Mouse (Mus musculus) hindbrain, embryonic 15.5 days (tissue): ENCODE measurements at regions not wholly inside any gene's neighbourhood (a gene's known extent, or its start where the extent isn't known, plus 50 kb on each side); places are given as distances from the start of the nearest gene placed in this dataset.

ENCODE experiments used
- ATAC-seq: fragments of 200-750 bp; cut with Nextera tagmentation; 2 replicates; pipeline ENCODE4 v1.8.0; 2017; ENCODE audit warnings: low read depth, moderate number of reproducible peaks, moderate TSS enrichment; ENCODE audit not compliant: low FRiP score
- H3K27ac ChIP-seq: fragments of 300-500 bp; sonication (generic); replicated peaks from 2 replicates; pipeline ENCODE4 v1.5.1; 2015; ENCODE audit warnings: mild to moderate bottlenecking, inconsistent platforms
- H3K27me3 ChIP-seq: fragments of 300-500 bp; sonication (generic); 2 replicates; pipeline ENCODE4 v1.6.1; 2015; ENCODE audit warnings: control low read depth, inconsistent platforms
- H3K36me3 ChIP-seq: fragments of 300-500 bp; sonication (generic); 2 replicates; pipeline ENCODE4 v1.6.1; 2015; ENCODE audit warnings: control low read depth, inconsistent platforms
- H3K4me1 ChIP-seq: fragments of 300-500 bp; sonication (generic); replicated peaks from 2 replicates; pipeline ENCODE4 v1.6.1; 2015; ENCODE audit warnings: control low read depth, inconsistent platforms
- H3K4me2 ChIP-seq: fragments of 300-500 bp; sonication (generic); 2 replicates; pipeline ENCODE4 v1.6.1; 2015; ENCODE audit warnings: moderate library complexity, mild to moderate bottlenecking, inconsistent platforms
- H3K4me3 ChIP-seq: fragments of 300-500 bp; sonication (generic); 2 replicates; pipeline ENCODE4 v1.5.1; 2015; ENCODE audit warnings: mild to moderate bottlenecking, inconsistent platforms
- H3K9ac ChIP-seq: fragments of 300-500 bp; sonication (generic); 2 replicates; pipeline ENCODE4 v1.6.1; 2015; ENCODE audit warnings: inconsistent platforms
- H3K9me3 ChIP-seq: fragments of 300-500 bp; sonication (generic); 2 replicates; pipeline ENCODE4 v1.6.1; 2016; ENCODE audit warnings: control low read depth, inconsistent platforms
- WGBS: fragments of 180-500 bp; shearing (Covaris S2); methylation state at CpG from one replicate; pipeline ENCODE4 v1.1.7; 2015; 5-methylcytosine and 5-hydroxymethylcytosine counted together

DNA sequence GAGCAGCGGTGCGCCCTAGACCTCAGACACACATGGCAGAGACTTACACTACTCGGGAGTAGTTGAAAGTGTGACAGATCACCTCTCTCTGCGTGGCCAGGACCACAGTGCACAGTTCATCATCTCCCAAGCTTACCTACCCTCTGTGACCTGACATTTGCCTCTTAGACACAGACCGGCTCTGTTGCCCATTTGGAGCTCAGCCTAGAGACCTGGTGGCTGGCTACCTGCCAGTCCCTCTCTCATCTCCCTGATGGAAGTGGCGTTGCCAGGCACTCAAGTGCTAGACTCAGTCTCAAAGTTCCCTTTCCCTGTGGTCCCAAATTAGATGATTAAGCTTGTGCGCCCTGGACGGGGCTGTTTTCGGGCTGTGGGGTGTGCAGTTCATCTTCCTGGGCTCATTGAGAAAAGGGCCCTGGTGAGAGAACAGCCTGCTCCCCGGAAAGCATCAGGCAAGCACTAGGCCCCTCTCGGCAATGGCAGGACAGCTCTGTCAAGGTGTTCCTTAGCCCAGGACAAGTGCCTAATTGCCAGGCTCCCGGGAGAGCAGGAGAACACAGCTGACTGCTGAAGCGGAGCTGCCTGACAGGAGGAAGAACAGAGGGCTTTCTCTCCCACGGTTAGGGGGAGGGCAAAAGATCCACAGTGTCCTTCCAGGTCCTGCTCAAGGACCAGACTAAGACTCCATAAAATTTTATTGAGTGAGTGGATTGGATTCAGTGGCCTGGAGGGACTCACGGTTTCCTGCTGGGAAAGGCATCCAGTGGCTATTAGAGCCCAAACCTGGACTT, 119.5 kb upstream of the A530016L24Rik start:
- no peak overlapping the region for H3K27ac ChIP-seq
- no peaks in the 10 kb centered on the region; the same call in 1 of the 2 replicates for H3K27me3 ChIP-seq
- H3K4me2 ChIP-seq: no peak overlapping the region
- WGBS: 53% methylated on average over 15 of the region's 15 CpGs
- no peak overlapping the region for H3K4me3 ChIP-seq
- no peaks in the 10 kb centered on the region for H3K36me3 ChIP-seq
- H3K9ac ChIP-seq: no peak overlapping the region
- H3K9me3 ChIP-seq: no peaks in the 10 kb centered on the region
- peaks cover 15% of the 10 kb centered on the region for H3K4me1 ChIP-seq
- ATAC-seq: no peak

DNA sequence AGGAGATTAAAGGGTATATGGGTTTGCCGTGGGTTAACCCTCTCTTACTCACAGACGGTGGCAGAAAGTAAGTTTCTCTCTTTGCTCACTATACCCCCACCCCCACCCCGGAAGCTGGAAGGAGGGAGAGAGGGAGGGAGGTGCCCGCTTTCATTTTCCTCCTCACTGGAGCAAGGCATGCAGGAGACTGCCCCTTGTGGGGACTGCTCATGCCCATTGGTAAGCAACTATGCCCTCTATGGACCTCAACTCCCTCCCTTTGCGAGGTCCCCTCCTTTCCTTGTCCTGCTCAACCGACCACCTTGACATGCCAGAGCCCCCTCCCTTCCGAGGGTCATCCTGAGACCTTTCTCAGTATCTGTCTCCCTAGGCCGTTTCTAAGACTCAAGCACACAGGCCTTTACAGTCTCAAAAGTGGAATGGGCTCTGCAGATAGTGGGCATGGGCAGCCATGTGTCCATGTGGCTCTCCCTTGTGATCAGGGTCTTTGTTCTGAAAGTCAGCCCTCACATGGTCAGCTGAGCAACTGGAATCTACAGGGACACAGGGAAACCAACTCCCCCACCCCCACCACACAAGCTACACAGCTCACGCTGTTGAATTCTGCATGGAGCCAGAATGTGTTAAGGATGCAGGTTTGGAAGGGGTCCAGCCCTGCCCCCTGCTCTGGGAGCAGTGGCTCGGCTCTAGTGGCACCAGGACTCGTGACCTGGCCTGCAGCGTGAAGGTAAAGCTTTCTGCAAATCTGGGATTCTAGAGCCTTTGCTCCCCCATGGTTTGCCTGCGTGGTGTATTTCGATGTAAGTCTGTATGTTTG, 116.8 kb upstream of the A530016L24Rik start:
- H3K36me3 ChIP-seq: no peaks in the 10 kb centered on the region
- WGBS: 70% methylated on average over 14 of the region's 14 CpGs
- no peak overlapping the region for H3K9ac ChIP-seq
- H3K4me1 ChIP-seq: peaks cover 15% of the 10 kb centered on the region
- H3K27ac ChIP-seq: no peak overlapping the region
- H3K4me3 ChIP-seq: no peak overlapping the region
- H3K4me2 ChIP-seq: no peak overlapping the region
- no peak for ATAC-seq
- no peaks in the 10 kb centered on the region; the same call in 1 of the 2 replicates for H3K27me3 ChIP-seq
- H3K9me3 ChIP-seq: no peaks in the 10 kb centered on the region

DNA sequence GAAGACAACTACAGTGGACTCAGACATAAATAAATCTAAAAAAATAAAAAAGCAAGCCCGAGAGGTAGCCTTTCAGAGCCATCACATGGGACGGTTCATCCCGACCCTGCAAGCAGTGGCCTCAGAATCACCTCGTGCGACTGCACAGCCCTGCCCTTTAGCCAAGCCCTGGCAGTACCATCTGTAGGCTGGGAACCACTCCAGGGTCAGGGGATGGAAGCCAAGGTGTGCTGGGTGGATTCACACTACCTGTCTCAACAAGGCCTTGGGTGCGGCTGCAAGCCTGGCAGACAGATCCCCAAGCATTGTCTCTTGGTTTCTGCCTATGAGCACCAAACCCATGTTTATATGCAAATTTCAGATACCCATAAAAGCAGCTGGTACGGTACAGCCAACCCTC, 115.3 kb upstream of the A530016L24Rik start:
- Histone ChIP-seq H3K9ac (no peak overlapping the region), H3K4me3 (no peak overlapping the region), H3K36me3 (no peaks in the 10 kb centered on the region), H3K9me3 (no peaks in the 10 kb centered on the region), H3K27me3 (no peaks in the 10 kb centered on the region; the same call in 1 of the 2 replicates), H3K4me2 (no peak overlapping the region), H3K27ac (no peak overlapping the region), H3K4me1 (peaks cover 15% of the 10 kb centered on the region)
- 88% methylated on average over 7 of the region's 7 CpGs for WGBS
- no peak for ATAC-seq

DNA sequence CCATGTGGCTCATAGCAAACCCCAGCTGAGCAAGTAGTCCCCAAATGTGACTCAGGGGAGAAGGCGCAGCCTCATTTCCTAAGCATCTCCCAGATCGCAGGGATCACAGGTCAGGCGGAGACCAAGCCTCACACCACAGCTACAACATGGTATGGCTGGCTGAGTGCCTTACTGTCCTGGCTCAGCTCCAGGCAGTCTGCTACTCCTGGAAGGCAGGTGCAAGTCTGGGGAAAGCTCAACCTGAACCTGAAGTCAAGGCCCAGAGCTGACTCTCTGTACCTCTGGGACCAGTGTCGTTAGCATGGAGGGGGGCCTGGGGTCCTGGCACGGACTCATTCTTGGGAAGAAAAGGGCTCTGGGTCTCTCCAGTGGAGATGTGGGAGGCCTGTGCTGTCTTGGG, 113.0 kb upstream of the A530016L24Rik start:
- no peaks in the 10 kb centered on the region for H3K9me3 ChIP-seq

DNA sequence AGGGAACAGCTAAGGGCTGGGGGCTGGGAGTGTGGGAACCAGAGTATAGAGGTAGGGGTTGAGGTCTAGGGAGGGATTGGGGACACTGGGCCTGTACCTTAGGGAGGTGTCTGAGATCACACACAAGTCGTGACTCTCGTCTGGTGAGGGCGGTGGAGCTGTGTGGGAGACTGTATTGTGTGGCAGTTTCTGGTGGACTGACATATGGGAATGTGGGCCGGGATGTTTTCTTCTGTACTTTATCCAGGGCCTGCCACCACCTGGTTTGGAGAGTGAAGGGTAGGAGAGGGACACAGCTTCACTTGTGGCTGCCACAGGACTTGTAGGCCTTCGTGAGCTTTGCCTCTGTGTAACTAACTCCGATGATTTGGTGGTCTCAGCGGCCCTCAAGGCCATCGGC, 112.5 kb upstream of the A530016L24Rik start:
- 89% methylated on average over 8 of the region's 8 CpGs for WGBS
- Histone ChIP-seq H3K27ac (no peak overlapping the region), H3K36me3 (no peaks in the 10 kb centered on the region), H3K9ac (no peak overlapping the region), H3K4me3 (no peak overlapping the region), H3K27me3 (no peaks in the 10 kb centered on the region), H3K9me3 (no peaks in the 10 kb centered on the region), H3K4me2 (no peak overlapping the region), H3K4me1 (peaks cover 6% of the 10 kb centered on the region; the same call in 1 of the 2 replicates)
- no peak for ATAC-seq

More for the DNA sequence above, 113.0 kb upstream of the A530016L24Rik start:
- H3K4me3 ChIP-seq: no peak overlapping the region
- no peak overlapping the region for H3K9ac ChIP-seq
- peaks cover 6% of the 10 kb centered on the region; the same call in 1 of the 2 replicates for H3K4me1 ChIP-seq
- no peak for ATAC-seq
- WGBS: 71% methylated on average over 5 of the region's 5 CpGs
- no peaks in the 10 kb centered on the region for H3K27me3 ChIP-seq
- no peak overlapping the region for H3K27ac ChIP-seq
- no peaks in the 10 kb centered on the region for H3K36me3 ChIP-seq
- no peak overlapping the region for H3K4me2 ChIP-seq

DNA sequence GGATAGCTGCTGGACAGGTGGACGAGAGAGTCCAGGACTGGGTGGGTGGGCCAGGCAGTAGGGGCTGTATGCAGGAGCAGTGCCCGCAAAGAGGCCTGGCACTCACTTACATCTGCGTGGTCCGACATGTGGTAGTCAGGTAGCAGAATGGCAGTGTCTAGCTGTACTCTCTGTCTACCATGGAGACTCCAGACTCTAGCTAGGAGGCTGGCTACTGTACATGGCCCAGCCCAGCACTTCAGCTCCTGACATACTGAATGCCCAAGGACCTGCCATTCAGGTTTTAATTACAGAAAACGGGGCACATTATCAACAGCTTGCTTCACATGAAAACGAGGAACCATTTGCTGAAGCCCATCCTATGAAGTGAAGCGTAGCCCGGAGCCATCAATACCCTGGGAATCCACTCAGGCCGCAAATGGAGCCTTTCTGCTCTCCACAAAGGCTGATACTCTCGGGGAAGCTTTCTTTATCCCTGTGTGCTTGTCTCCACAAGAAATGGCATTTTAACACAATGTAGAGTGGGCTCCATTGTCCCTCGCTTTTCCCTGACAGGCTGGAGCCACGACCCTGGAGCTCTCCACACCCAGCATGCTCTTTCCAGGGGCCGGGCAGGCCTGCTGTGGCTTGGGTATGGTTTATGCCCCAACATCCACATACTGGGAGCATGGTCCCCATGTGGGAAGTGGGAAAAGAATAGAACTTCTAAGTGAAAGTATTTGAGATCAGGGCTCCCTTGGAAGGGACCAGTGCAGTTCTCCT, 110.6 kb upstream of the A530016L24Rik start:
- H3K27ac ChIP-seq: no peak overlapping the region
- no peak overlapping the region for H3K4me3 ChIP-seq
- 49% methylated on average over 13 of the region's 13 CpGs for WGBS
- H3K36me3 ChIP-seq: no peaks in the 10 kb centered on the region
- H3K4me1 ChIP-seq: no peaks in the 10 kb centered on the region
- ATAC-seq: peak; percentile 38; the same call in 1 of the 2 replicates
- no peaks in the 10 kb centered on the region for H3K9me3 ChIP-seq
- no peaks in the 10 kb centered on the region for H3K27me3 ChIP-seq
- H3K9ac ChIP-seq: no peak overlapping the region
- no peak overlapping the region for H3K4me2 ChIP-seq

DNA sequence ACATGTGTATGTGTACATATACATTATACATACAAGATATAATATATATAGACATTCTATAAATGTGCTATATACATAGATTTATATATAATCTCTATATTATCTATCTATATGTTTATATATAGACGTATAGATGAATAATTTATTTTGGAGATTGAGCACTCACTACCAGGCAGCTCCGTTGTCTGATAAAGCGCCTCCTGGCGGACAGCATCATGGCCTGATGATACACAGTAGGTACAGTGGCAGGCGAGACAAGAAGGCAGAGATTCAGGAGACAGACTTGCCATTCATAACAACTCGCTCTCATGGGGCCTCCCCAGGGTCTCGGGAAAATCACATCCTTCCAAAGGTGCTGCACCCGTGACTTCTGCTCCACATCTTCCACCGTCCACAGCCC, 101.4 kb upstream of the A530016L24Rik start:
- no peak overlapping the region for H3K4me2 ChIP-seq
- H3K36me3 ChIP-seq: no peaks in the 10 kb centered on the region
- no peak overlapping the region for H3K4me3 ChIP-seq
- ATAC-seq: no peak
- no peak overlapping the region for H3K27ac ChIP-seq
- H3K9ac ChIP-seq: no peak overlapping the region
- H3K9me3 ChIP-seq: no peaks in the 10 kb centered on the region
- H3K27me3 ChIP-seq: no peaks in the 10 kb centered on the region
- WGBS: 69% methylated on average over 9 of the region's 9 CpGs
- H3K4me1 ChIP-seq: no peaks in the 10 kb centered on the region

DNA sequence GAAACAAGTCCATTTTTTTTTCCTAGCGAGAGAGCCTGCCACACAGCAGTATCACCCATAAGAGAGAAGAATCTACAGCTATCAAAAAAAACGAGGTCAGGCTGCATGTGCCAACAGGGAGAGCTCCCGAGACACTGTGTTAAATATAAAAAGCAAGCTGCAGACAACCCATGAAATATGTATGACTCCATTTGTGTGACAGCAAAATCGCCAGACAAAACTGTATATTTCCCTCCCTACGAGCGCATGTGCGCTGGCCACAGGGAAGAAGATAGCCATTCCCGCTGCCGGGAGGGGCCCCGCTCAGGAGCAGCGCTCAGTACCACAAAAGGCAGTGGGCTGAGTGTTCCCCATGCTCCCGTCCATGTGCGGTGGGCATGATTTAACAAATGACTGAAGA, 93.3 kb upstream of the A530016L24Rik start:
- H3K27me3 ChIP-seq: no peaks in the 10 kb centered on the region
- H3K4me1 ChIP-seq: peaks cover 12% of the 10 kb centered on the region
- H3K4me2 ChIP-seq: peak overlapping the region; percentile 28; the same call in 1 of the 2 replicates
- H3K36me3 ChIP-seq: no peaks in the 10 kb centered on the region
- WGBS: 45% methylated on average over 13 of the region's 13 CpGs
- 0 out of 2 replicates have a peak overlapping the region, but pooled peaks have one; percentile 4 for H3K9ac ChIP-seq
- H3K27ac ChIP-seq: peak overlapping the region; percentile 48; the same call in 1 of the 2 replicates
- ATAC-seq: no peak
- H3K4me3 ChIP-seq: no peak overlapping the region
- H3K9me3 ChIP-seq: no peaks in the 10 kb centered on the region

DNA sequence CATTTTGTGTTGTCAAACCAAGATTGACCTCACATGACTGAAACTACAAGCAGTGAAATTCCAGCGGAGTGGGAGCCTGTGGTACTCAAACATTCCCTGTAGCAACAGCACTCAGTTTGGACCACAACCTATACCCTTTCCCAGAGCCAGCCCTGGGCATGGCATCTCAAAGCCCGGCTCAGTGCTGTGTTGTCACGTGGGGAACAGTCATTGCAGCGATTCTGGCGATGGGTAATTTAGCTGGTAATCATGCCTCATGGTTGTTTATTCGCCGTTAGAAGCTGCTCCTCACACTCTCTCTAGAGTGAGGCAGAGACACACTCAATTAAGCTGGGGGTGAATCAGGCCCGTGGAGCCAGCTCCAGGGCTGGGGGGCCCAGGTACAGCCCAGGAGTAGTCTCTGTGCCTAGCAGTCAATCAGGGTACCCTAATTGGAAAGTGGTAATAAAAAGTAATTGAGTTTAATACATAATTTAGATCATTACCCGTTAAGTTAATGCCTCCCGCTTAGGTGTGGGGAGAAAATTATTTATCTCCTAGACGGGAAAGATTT, 85.5 kb upstream of the A530016L24Rik start:
- Histone ChIP-seq H3K4me2 (no peak overlapping the region), H3K4me3 (no peak overlapping the region), H3K27ac (no peak overlapping the region), H3K36me3 (no peaks in the 10 kb centered on the region), H3K4me1 (peaks cover 12% of the 10 kb centered on the region; the same call in 1 of the 2 replicates), H3K27me3 (no peaks in the 10 kb centered on the region), H3K9ac (no peak overlapping the region), H3K9me3 (no peaks in the 10 kb centered on the region)
- ATAC-seq: peak; percentile 83
- WGBS: 60% methylated on average over 11 of the region's 11 CpGs

DNA sequence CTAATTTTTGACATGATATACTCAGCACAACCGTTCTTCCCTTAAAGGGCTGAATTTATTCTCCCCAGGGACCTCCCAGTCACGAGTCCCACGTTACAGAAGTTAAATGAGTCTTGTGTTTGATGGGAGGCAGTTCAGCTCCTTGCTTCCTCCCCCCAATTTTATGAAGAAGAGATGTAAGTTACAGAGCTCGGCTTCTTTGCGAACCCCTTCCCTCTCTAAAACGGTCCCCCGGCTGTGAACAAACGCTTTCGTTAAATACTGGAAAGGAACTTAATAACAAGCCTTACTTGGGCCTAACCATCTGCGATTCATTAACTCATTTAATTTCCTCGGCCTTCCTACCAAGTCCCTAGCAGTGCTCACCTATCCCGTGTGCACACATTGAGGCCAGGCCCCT, 84.9 kb upstream of the A530016L24Rik start:
- no peak overlapping the region for H3K4me2 ChIP-seq
- H3K4me1 ChIP-seq: peaks cover 12% of the 10 kb centered on the region; the same call in 1 of the 2 replicates
- H3K4me3 ChIP-seq: no peak overlapping the region
- H3K27me3 ChIP-seq: no peaks in the 10 kb centered on the region
- no peak for ATAC-seq
- H3K9me3 ChIP-seq: no peaks in the 10 kb centered on the region
- H3K27ac ChIP-seq: no peak overlapping the region
- no peak overlapping the region for H3K9ac ChIP-seq
- 65% methylated on average over 12 of the region's 12 CpGs for WGBS
- no peaks in the 10 kb centered on the region for H3K36me3 ChIP-seq

DNA sequence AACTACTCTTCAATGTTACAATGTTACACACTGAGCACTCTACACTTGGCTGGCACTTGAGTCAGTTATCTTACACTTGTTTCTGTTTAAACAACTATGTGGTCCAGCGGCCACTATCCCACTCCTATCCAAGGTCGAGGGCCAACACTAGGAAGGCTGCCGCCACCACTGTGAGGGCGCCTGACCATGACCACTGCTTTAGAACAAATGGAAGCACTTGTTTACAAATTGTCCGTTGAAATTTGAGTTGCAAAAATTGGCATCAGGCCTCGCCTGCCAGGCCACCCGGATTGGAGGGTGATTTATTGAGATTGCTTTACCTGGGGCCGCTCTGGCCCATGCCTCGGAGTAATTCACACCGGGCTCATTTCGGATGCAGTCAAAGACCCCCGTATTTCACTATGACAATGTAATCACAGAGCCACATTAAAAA, 83.5 kb upstream of the A530016L24Rik start:
- Histone ChIP-seq H3K9me3 (no peaks in the 10 kb centered on the region), H3K27ac (no peak overlapping the region), H3K27me3 (no peaks in the 10 kb centered on the region), H3K4me3 (no peak overlapping the region), H3K4me2 (no peak overlapping the region), H3K9ac (no peak overlapping the region), H3K36me3 (no peaks in the 10 kb centered on the region), H3K4me1 (peaks cover 17% of the 10 kb centered on the region; the same call in 1 of the 2 replicates)
- ATAC-seq: no peak
- WGBS: 60% methylated on average over 12 of the region's 12 CpGs
